Mouse (Mus musculus) liver, embryonic 14.5 days (tissue): ENCODE measurements around the gene Enoph1.
A peak's percentile ranks its signal among the peaks of the same experiment; 100 is the strongest.

Experiments
- CTCF ChIP-seq: IDR thresholded peaks from 2 replicates; pipeline ENCODE4 v1.5.1; 2016; ENCODE audit warnings: antibody characterized with exemption, low read depth, control low read depth
- EP300 ChIP-seq: IDR thresholded peaks from 2 replicates; pipeline ENCODE4 v1.6.1; 2016; ENCODE audit warnings: antibody characterized with exemption, low read depth

DNA sequence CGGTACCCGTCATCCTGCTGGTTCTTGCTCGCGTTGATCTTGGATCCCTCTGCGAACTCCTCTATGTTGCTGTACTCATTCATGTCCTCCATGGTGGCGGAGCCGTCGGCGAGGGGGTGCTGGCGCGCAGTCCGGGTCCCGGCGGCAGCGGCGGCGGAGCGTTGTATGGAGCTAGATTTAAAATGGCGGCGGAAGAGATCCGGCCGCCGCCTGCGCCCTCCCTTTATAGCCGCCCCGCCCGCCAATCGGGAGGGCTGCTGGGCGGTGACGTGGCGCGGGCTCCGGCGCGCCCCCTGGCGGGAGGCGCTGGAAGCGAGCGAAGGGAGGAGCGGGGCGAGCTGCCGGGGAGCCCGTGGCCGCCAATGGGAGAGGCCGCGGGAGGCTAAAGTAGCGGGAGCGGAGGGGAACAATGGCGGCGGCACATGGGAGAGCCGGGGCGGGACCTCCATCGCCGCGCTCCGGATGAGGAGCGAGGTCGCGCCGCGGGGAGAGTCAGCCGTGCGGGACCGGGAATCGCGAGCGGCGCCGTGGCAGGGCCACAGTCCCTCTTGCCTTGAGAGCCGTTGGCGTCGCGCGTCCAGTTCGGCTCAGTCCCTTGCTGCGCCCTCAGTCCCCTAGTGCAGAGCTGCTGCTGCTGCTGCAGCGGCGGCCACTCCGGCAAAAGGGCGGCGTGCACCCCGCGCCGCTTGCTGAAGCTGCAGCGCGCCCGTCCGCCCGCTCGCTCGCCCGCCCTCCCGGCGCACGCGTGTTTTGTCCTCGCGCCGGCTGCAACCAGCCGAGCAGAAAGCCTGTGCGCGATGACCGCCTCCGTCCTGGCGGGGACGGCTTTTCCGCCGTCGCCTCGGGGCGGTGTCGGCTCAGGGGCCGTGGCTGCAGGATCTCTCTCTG is 827 bp upstream of the Enoph1 start:
- peak; percentile 79 for TF ChIP-seq CTCF
- peak; percentile 6; the same call in 1 of the 2 replicates for TF ChIP-seq EP300
